Mouse (Mus musculus) small intestine, adult 2 months (tissue): ENCODE data around the gene Btnl2.

ENCODE experiments used
- CTCF ChIP-seq: fragments of 200-500 bp; IDR thresholded peaks from 2 replicates; pipeline ENCODE4 v1.5.1; 2012; ENCODE audit warnings: low read depth, mild to moderate bottlenecking, control low read depth, inconsistent platforms, low read length, moderate library complexity, mixed read lengths; ENCODE audit not compliant: insufficient replicate concordance, insufficient read length; ENCODE audit errors: extremely low read depth
- POLR2A ChIP-seq: fragments of 200-500 bp; IDR thresholded peaks from 2 replicates; pipeline ENCODE4 v1.6.1; 2012; ENCODE audit warnings: low read depth, mild to moderate bottlenecking, control low read depth, inconsistent platforms, low read length, moderate library complexity

DNA sequence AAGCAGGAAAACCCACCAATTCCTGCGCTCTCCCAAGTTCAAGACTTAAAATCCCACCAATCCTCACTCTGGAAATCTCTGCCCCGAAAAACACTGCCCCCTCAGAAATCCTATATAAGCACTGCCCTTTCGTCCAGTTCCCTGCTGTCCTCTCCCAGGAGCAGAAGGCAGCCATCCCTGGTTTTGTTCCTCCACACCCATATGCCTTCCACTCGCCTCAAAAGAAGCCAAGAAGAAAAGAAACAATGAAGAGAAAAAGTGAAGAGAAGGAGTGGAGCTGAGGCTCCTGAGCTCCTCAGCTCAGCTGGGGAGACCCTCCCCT is 44.7 kb downstream of the Btnl2 start:
- no peak for TF ChIP-seq CTCF
- TF ChIP-seq POLR2A, result no peak
